8 mouse cellular contexts compared by ENCODE assay signal in genomic region chr16:21245931-21246390, GRCm38 (mm10). TPM values are rescaled to one million over a fixed set of nuclear protein-coding genes. Genes with fewer than 3 reads are reported as not detected.
A peak's percentile ranks its signal among the peaks of the same experiment; 100 is the strongest.
DNase-seq lines count a peak whose midpoint lies in the region; ATAC-seq and TF ChIP-seq lines count a peak whose summit lies in the region.

No protein-coding gene starts in this region.

- ATAC-seq in hindbrain, embryonic 11.5 days (ENCODE audit: low FRiP score), result peak; percentile 84
- peak; percentile 91 for ATAC-seq in lung, embryonic 14.5 days (ENCODE audit: insufficient read depth)

- peak overlapping the region; percentile 54 for H3K9ac ChIP-seq in hindbrain, embryonic 11.5 days (ENCODE audit: low read depth, low read length)
- peak overlapping the region; percentile 56 for H3K9ac ChIP-seq in lung, embryonic 14.5 days

- H3K27ac ChIP-seq in hindbrain, embryonic 11.5 days (ENCODE audit: low read depth, low read length), result peak overlapping the region; percentile 12; the same call in 1 of the 2 replicates
- peak overlapping the region; percentile 92 for H3K27ac ChIP-seq in lung, embryonic 14.5 days (ENCODE audit: low read depth)

- peak overlapping the region; percentile 39 for H3K4me3 ChIP-seq in hindbrain, embryonic 11.5 days (ENCODE audit: low read depth, low read length)
- peak overlapping the region; percentile 42 for H3K4me3 ChIP-seq in lung, embryonic 14.5 days (ENCODE audit: low read depth, low read length)

- peaks cover 8% of the 10 kb centered on the region; the same call in 1 of the 2 replicates for H3K4me1 ChIP-seq in hindbrain, embryonic 11.5 days (replicated peaks; ENCODE audit: control insufficient read depth, insufficient read depth, low read length)
- peaks cover 25% of the 10 kb centered on the region for H3K4me1 ChIP-seq in lung, embryonic 14.5 days (ENCODE audit: insufficient read depth)

- peaks cover 26% of the 10 kb centered on the region for H3K27me3 ChIP-seq in hindbrain, embryonic 11.5 days (ENCODE audit: control insufficient read depth, insufficient read depth, low read length)
- peaks cover 15% of the 10 kb centered on the region for H3K27me3 ChIP-seq in lung, embryonic 14.5 days (ENCODE audit: insufficient read depth, low read length)

- H3K9me3 ChIP-seq in hindbrain, embryonic 11.5 days (ENCODE audit: control insufficient read depth, low read length), result no peaks in the 10 kb centered on the region
- H3K9me3 ChIP-seq in lung, embryonic 14.5 days (ENCODE audit: low read depth, low read length), result no peaks in the 10 kb centered on the region

- peak overlapping the region; percentile 84 for H3K4me2 ChIP-seq in hindbrain, embryonic 11.5 days (replicated peaks; ENCODE audit: low read depth, low read length)
- peak overlapping the region; percentile 91 for H3K4me2 ChIP-seq in lung, embryonic 14.5 days

- WGBS in hindbrain, embryonic 11.5 days, result under 1% methylated on average over 29 of the region's 29 CpGs
- under 1% methylated on average over 28 of the region's 29 CpGs for WGBS in lung, embryonic 14.5 days

- DNase-seq in NIH3T3 (ENCODE audit: low read depth), result peak; percentile 94
- peak; percentile 68 for DNase-seq in cerebellum, adult 9-10 months
- DNase-seq in frontal cortex, postnatal 10 days (ENCODE audit: low spot score in 2 of 2), result peak; percentile 69 to 85
- peak; percentile 90 for DNase-seq in hindbrain, embryonic 11.5 days (ENCODE audit: low spot score)
- DNase-seq in layer of hippocampus, adult 9-10 months (ENCODE audit: low spot score), result peak; percentile 48
- peak; percentile 97 for DNase-seq in lung, embryonic 14.5 days
- DNase-seq in ovary, postnatal 14 days (ENCODE audit: low spot score), result peak; percentile 73
- peak; percentile 15 to 62 for DNase-seq in thymus, postnatal 10 days (ENCODE audit: low spot score in 2 of 2)

- H3K36me3 ChIP-seq in hindbrain, embryonic 11.5 days (ENCODE audit: control insufficient read depth, insufficient read depth, low read length), result no peaks in the 10 kb centered on the region
- no peaks in the 10 kb centered on the region for H3K36me3 ChIP-seq in lung, embryonic 14.5 days (ENCODE audit: insufficient read depth)

- TF ChIP-seq CTCF in lung, embryonic 14.5 days (IDR thresholded peaks at IDR 0.05; ENCODE audit: low read depth), result peak; percentile 75

RNA-seq across cellular contexts. Expression of gene Ephb3, which starts 41.4 kb away (rescaled TPM):
- polyA plus RNA-seq in hindbrain, embryonic 11.5 days (2014; fragmentation: Nextera tagmentation; extraction: Ambion mirVana), result 10.3 and 11.2 TPM in 2 replicates
- polyA plus RNA-seq in lung, embryonic 14.5 days (2014; fragmentation: Nextera tagmentation; extraction: Ambion mirVana), result 29.7 and 33.2 TPM in 2 replicates

Comparison
In these comparisons a context has a peak if more than half of its experiments do, and no peak if none do; other contexts are left out.
1. Peak in every context shown above with its lines: DNase-seq, ATAC-seq, H3K4me3 ChIP-seq and H3K27ac ChIP-seq.
2. DNase-seq: peak in every context shown above with its lines; median percentile 97 in lung, embryonic 14.5 days; 94 in NIH3T3; 90 in hindbrain, embryonic 11.5 days; 77 in frontal cortex, postnatal 10 days; 73 in ovary, postnatal 14 days; 68 in cerebellum, adult 9-10 months; 48 in layer of hippocampus, adult 9-10 months; 38 in thymus, postnatal 10 days.